Mouse (Mus musculus): ENCODE results near the gene Clca2. TPM values are rescaled to one million over a fixed set of nuclear protein-coding genes. Genes with fewer than 3 reads are reported as not detected.
"Not testable (repeated sequence)": the region's sequence is repeated elsewhere in the genome, so short reads cannot be mapped to it uniquely, and the experiment has no call there.

The Clca2 gene
- polyA plus RNA-seq, 1 experiment from 2014 or later: 0.24 TPM

DNA sequence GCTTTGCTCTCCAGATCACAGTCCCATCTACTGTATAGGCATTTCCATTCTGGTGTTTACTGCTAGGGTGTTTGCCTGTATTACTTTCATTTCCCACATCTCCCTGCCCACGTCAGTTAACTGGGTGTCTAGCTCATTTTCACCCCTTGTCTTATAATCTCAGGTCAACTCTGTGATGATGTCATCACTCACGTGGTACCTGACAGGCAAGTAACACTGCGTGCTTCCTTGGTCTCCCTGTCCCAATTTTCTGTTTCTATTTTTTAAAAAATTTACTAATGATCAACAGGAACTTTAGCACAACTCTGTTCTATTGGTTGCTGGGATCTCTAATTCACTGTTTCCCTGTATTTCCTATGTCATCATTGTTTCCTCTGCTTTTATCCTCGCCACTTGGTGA, 30.3 kb downstream of the Clca2 start:
- Histone ChIP-seq H3K27ac (ENCODE audit: low read depth, low read length) (no peak overlapping the region), H3K4me1 (ENCODE audit: control insufficient read depth, insufficient read depth, low read length) (no peaks in the 10 kb centered on the region), H3K9ac (ENCODE audit: low read length) (no peak overlapping the region), H3K4me3 (ENCODE audit: low read depth, low read length) (no peak overlapping the region), H3K4me2 (ENCODE audit: low read depth) (no peak overlapping the region), H3K36me3 (ENCODE audit: control insufficient read depth, insufficient read depth, low read length) (no peaks in the 10 kb centered on the region), H3K27me3 (ENCODE audit: control insufficient read depth, insufficient read depth, low read length) (no peaks in the 10 kb centered on the region), H3K9me3 (ENCODE audit: control insufficient read depth, low read length) (no peaks in the 10 kb centered on the region)
- ATAC-seq (ENCODE audit: insufficient read depth, low FRiP score, low TSS enrichment): no peak
- WGBS: 82% methylated on average over 4 of the region's 4 CpGs
- DNase-seq (ENCODE audit: low spot score): no peak

DNA sequence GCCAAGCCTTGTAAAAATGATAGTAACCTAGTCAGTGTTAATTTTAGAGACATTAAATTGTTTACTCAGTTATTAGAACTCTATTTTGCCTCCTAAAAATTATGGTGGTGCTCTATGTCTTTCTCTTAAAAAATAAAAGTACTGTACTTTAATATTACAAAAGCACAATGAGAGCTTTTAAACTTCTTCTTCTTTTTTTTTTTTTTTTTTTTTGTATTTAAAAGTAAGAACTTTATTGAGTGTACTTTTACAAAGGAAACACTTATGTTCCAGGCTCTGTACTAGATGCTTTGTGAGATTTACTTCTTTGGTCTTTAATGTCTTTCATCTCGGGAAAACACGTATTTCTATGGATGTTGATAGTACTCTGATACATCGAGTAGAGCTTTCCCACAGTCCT, 44.1 kb downstream of the Clca2 start:
- not testable (repeated sequence) for H3K9me3 ChIP-seq (ENCODE audit: control insufficient read depth, low read length); H3K27me3 ChIP-seq (ENCODE audit: control insufficient read depth, insufficient read depth, low read length); H3K4me2 ChIP-seq (ENCODE audit: low read depth); H3K4me3 ChIP-seq (ENCODE audit: low read depth, low read length); H3K4me1 ChIP-seq (ENCODE audit: control insufficient read depth, insufficient read depth, low read length); ATAC-seq (ENCODE audit: insufficient read depth, low FRiP score, low TSS enrichment); DNase-seq (ENCODE audit: low spot score); H3K36me3 ChIP-seq (ENCODE audit: control insufficient read depth, insufficient read depth, low read length); H3K9ac ChIP-seq (ENCODE audit: low read length); H3K27ac ChIP-seq (ENCODE audit: low read depth, low read length)
- WGBS: 94% methylated on average over 3 of the region's 3 CpGs

DNA sequence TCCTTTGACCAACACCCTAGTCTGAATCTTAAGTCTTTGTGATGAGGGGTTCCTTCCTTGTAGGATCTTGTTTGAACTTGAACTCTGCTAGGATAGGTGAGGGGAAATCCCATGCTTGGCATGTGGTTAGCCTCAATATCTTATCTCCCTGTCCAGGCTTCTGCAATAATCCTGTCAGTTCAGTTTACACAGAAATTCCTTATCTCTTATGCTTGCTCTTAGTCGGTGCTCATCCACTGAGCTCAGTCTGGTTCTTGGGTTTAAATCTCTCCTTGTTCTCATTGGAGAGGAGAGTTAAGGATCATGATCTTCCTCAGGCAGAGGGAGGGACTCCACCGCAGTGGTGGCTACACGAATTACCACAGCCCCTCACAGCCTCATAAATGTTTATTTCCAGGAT, 49.4 kb downstream of the Clca2 start:
- 80% methylated on average over 3 of the region's 3 CpGs for WGBS
- DNase-seq (ENCODE audit: low spot score) (no peak), ATAC-seq (ENCODE audit: insufficient read depth, low FRiP score, low TSS enrichment) (no peak)
- H3K27ac ChIP-seq (ENCODE audit: low read depth, low read length): no peak overlapping the region
- H3K4me2 ChIP-seq (ENCODE audit: low read depth): no peak overlapping the region
- no peaks in the 10 kb centered on the region for H3K9me3 ChIP-seq (ENCODE audit: control insufficient read depth, low read length)
- no peaks in the 10 kb centered on the region for H3K27me3 ChIP-seq (ENCODE audit: control insufficient read depth, insufficient read depth, low read length)
- H3K36me3 ChIP-seq (ENCODE audit: control insufficient read depth, insufficient read depth, low read length): no peaks in the 10 kb centered on the region
- no peak overlapping the region for H3K4me3 ChIP-seq (ENCODE audit: low read depth, low read length)
- no peaks in the 10 kb centered on the region for H3K4me1 ChIP-seq (ENCODE audit: control insufficient read depth, insufficient read depth, low read length)
- no peak overlapping the region for H3K9ac ChIP-seq (ENCODE audit: low read length)

DNA sequence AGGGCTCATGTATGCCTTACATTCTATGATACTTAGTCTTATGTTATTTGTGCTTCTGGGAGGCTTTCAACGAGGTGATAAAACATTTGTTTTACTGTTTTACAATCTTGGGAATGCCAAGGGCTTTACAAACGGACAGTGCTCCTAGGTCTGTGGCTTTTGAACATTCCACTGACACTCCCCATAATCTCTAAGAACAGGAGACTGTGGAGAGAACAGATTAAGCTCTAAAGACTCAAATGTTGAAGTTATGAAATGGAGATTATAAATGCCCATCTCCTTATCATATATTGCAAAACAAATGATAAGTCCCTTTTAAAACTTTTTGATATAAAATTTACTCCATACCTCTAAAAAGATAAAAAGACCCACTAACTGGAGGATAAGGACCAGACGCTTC, 60.4 kb downstream of the Clca2 start:
- Histone ChIP-seq H3K4me1 (ENCODE audit: control insufficient read depth, insufficient read depth, low read length) (no peaks in the 10 kb centered on the region), H3K36me3 (ENCODE audit: control insufficient read depth, insufficient read depth, low read length) (no peaks in the 10 kb centered on the region), H3K27me3 (ENCODE audit: control insufficient read depth, insufficient read depth, low read length) (no peaks in the 10 kb centered on the region), H3K9ac (ENCODE audit: low read length) (no peak overlapping the region), H3K27ac (ENCODE audit: low read depth, low read length) (no peak overlapping the region), H3K4me3 (ENCODE audit: low read depth, low read length) (no peak overlapping the region), H3K4me2 (ENCODE audit: low read depth) (no peak overlapping the region), H3K9me3 (ENCODE audit: control insufficient read depth, low read length) (no peaks in the 10 kb centered on the region)
- WGBS: 49% methylated on average over 3 of the region's 3 CpGs
- no peak for DNase-seq (ENCODE audit: low spot score)
- no peak for ATAC-seq (ENCODE audit: insufficient read depth, low FRiP score, low TSS enrichment)

DNA sequence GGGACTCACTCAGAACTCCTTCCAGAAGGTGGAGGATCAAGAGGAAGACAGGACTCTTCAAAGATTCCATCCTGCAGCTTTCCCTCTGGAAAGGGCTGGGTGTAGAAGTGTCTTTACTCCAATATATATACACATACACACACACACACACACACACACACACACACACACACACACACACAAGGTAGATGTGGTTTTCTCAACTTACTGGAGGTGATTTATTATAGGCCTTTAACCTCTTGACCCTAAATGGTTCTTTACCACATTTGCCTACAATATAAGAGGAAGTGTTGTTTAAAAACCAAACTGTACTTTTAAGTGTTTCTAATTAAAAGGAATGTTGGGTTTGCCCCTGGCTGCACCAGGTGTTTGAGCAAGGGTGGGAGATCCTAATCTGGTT, 66.6 kb downstream of the Clca2 start, which contains the start of gene Clca1:
Clca1 (minus strand) TSS at position 101 of the 400 bp plus-strand sequence.
- no peaks in the 10 kb centered on the region for H3K9me3 ChIP-seq (ENCODE audit: control insufficient read depth, low read length)
- H3K36me3 ChIP-seq (ENCODE audit: control insufficient read depth, insufficient read depth, low read length): no peaks in the 10 kb centered on the region
- H3K4me3 ChIP-seq (ENCODE audit: low read depth, low read length): no peak within 1 kb of the TSS
- ATAC-seq (ENCODE audit: insufficient read depth, low FRiP score, low TSS enrichment) (no peak), DNase-seq (ENCODE audit: low spot score) (no peak)
- H3K4me2 ChIP-seq (ENCODE audit: low read depth): no peak within 1 kb of the TSS
- no peak within 1 kb of the TSS for H3K27ac ChIP-seq (ENCODE audit: low read depth, low read length)
- no peaks in the 10 kb centered on the region for H3K27me3 ChIP-seq (ENCODE audit: control insufficient read depth, insufficient read depth, low read length)
- H3K4me1 ChIP-seq (ENCODE audit: control insufficient read depth, insufficient read depth, low read length): no peaks in the 10 kb centered on the region
- H3K9ac ChIP-seq (ENCODE audit: low read length): no peak within 1 kb of the TSS

DNA sequence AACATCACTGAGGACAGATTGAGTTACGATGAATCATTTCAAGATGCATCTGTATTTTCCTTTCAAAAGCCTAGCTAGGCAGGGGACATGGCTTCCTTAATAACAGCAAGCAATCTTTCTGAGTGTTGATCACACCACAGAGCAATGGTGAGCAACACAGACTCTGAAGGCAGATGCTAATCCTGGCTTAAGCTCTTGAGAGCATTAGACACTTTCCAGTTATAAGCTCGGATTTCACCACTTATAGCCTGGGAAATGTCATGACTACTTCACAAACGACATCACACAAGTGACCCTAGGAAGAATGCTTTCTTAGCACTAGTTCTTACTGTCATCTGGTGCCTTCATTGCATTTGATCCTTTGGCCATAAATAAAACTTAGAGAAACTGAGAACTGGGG, 71.2 kb downstream of the Clca2 start:
- no peak overlapping the region for H3K27ac ChIP-seq (ENCODE audit: low read depth, low read length)

DNA sequence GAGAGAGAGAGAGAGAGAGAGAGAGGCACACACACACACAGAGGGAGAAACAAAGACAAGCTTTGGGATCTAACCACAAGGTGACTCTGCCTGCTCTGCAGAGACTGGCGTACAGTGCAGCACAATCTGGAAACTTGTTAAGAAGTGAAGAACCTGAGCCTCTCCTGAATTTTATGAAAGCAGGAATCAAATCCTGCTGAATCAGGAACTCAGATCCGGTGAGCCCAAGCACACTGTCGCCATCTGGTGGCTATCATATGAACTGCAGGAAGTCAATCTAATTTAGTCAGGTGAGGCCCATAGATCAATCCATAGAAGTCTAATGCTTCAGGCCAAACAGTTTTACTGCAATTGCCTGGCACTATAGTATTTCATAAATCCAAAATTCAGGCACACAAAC, 72.5 kb downstream of the Clca2 start:
- H3K27ac ChIP-seq (ENCODE audit: low read depth, low read length): no peak overlapping the region
- ATAC-seq (ENCODE audit: insufficient read depth, low FRiP score, low TSS enrichment): peak; percentile 46; the same call in 1 of the 2 replicates
- no peak overlapping the region for H3K4me2 ChIP-seq (ENCODE audit: low read depth)
- no peaks in the 10 kb centered on the region for H3K27me3 ChIP-seq (ENCODE audit: control insufficient read depth, insufficient read depth, low read length)
- H3K9me3 ChIP-seq (ENCODE audit: control insufficient read depth, low read length): no peaks in the 10 kb centered on the region
- H3K36me3 ChIP-seq (ENCODE audit: control insufficient read depth, insufficient read depth, low read length): no peaks in the 10 kb centered on the region
- no peak overlapping the region for H3K9ac ChIP-seq (ENCODE audit: low read length)
- WGBS: 33% methylated on average over 3 of the region's 3 CpGs
- peak; percentile 42 for DNase-seq (ENCODE audit: low spot score)
- no peaks in the 10 kb centered on the region for H3K4me1 ChIP-seq (ENCODE audit: control insufficient read depth, insufficient read depth, low read length)
- H3K4me3 ChIP-seq (ENCODE audit: low read depth, low read length): no peak overlapping the region

More for the DNA sequence above, 71.2 kb downstream of the Clca2 start:
- Histone ChIP-seq H3K4me2 (ENCODE audit: low read depth) (no peak overlapping the region), H3K9ac (ENCODE audit: low read length) (no peak overlapping the region), H3K9me3 (ENCODE audit: control insufficient read depth, low read length) (no peaks in the 10 kb centered on the region), H3K36me3 (ENCODE audit: control insufficient read depth, insufficient read depth, low read length) (no peaks in the 10 kb centered on the region), H3K4me3 (ENCODE audit: low read depth, low read length) (no peak overlapping the region), H3K4me1 (ENCODE audit: control insufficient read depth, insufficient read depth, low read length) (no peaks in the 10 kb centered on the region), H3K27me3 (ENCODE audit: control insufficient read depth, insufficient read depth, low read length) (no peaks in the 10 kb centered on the region)
- ATAC-seq (ENCODE audit: insufficient read depth, low FRiP score, low TSS enrichment) (no peak), DNase-seq (ENCODE audit: low spot score) (no peak)
- WGBS: 79% methylated on average over 3 of the region's 3 CpGs

Other genes with a start within 250 kb of the Clca2 start
- gene Clca4b, start 166.9 kb downstream of the Clca2 start, polyA plus RNA-seq (2014; fragmentation: Nextera tagmentation; extraction: Ambion mirVana): not detected in 2 replicates
- gene Clca4a, start 124.4 kb downstream of the Clca2 start, polyA plus RNA-seq (2014; fragmentation: Nextera tagmentation; extraction: Ambion mirVana): not detected in 2 replicates
- gene Clca1, start 66.7 kb downstream of the Clca2 start, polyA plus RNA-seq (2014; fragmentation: Nextera tagmentation; extraction: Ambion mirVana): not detected in 2 replicates
- gene Odf2l, start 19.1 kb upstream of the Clca2 start, polyA plus RNA-seq (2014; fragmentation: Nextera tagmentation; extraction: Ambion mirVana): 22.1 and 23.7 TPM in 2 replicates
- 0.80 and 0.92 TPM in 2 replicates for gene Col24a1, start 193.0 kb upstream of the Clca2 start, polyA plus RNA-seq (2014; fragmentation: Nextera tagmentation; extraction: Ambion mirVana)